Mouse (Mus musculus) mature B cell (primary cell): ENCODE data around the gene Stxbp1.

Source experiments
- in situ Hi-C: fragments of 300-500 bp; cut with MboI; formaldehyde crosslinking; loops from 2 replicates; pipeline ENCODE4 v1.14.3; 2019

Stxbp1 gene

GRCm38 (mm10) chr2:32752181-32752580 lies 94.9 kb downstream of the Stxbp1 start:
- in situ Hi-C loops = no loop called here

- in situ Hi-C loops = no loop called here
Measured at GRCm38 (mm10) chr2:32751665-32752033, 95.4 kb downstream of the Stxbp1 start.

GRCm38 (mm10) chr2:32750887-32751664 lies 96.0 kb downstream of the Stxbp1 start:
- in situ Hi-C loops = no loop called here

GRCm38 (mm10) chr2:32750199-32750598 lies 96.8 kb downstream of the Stxbp1 start:
- in situ Hi-C loops = no loop called here

- in situ Hi-C loops = no loop called here
Measured at GRCm38 (mm10) chr2:32749082-32749481, 98.0 kb downstream of the Stxbp1 start.

- in situ Hi-C loops = no loop called here
Measured at GRCm38 (mm10) chr2:32744272-32744982, 102.6 kb downstream of the Stxbp1 start.

- in situ Hi-C loops = no loop called here
Measured at GRCm38 (mm10) chr2:32742173-32742531, 104.9 kb downstream of the Stxbp1 start.

- in situ Hi-C loops = no loop called here
Measured at GRCm38 (mm10) chr2:32741273-32742172, 105.5 kb downstream of the Stxbp1 start.

GRCm38 (mm10) chr2:32740916-32741272 lies 106.2 kb downstream of the Stxbp1 start, which contains the start of gene 6330409D20Rik:
TSS of gene 6330409D20Rik (minus strand) at chr2:32741016.
- in situ Hi-C loops = no loop called here

- in situ Hi-C loops = no loop called here
Measured at GRCm38 (mm10) chr2:32739311-32739710, 107.7 kb downstream of the Stxbp1 start.
